Mouse (Mus musculus) E14TG2a.4 (cell line): ENCODE measurements around the gene Asdurf.
"Not testable (repeated sequence)": the region's sequence is repeated elsewhere in the genome, so short reads cannot be mapped to it uniquely, and the experiment has no call there.

ENCODE experiments used
- H3K27me3 ChIP-seq: 2 replicates; pipeline ENCODE4 v1.6.1; 2014; ENCODE audit warnings: low read length, control low read depth; ENCODE audit not compliant: insufficient read depth
- H3K36me3 ChIP-seq: 2 replicates; pipeline ENCODE4 v1.6.1; 2014; ENCODE audit warnings: low read length, control low read depth; ENCODE audit not compliant: insufficient read depth
- H3K4me1 ChIP-seq: replicated peaks from 2 replicates; pipeline ENCODE4 v1.6.1; 2014; ENCODE audit warnings: low read depth, low read length, control low read depth
- H3K4me3 ChIP-seq: replicated peaks from 2 replicates; pipeline ENCODE4 v1.5.1; 2014; ENCODE audit warnings: mild to moderate bottlenecking, low read length
- H3K9me3 ChIP-seq: 2 replicates; pipeline ENCODE4 v1.6.1; 2014; ENCODE audit warnings: low read length, control low read depth
- CTCF ChIP-seq: conservative IDR thresholded peaks from 2 replicates; pipeline ENCODE4 v1.5.1; 2014; ENCODE audit warnings: low read length
- NANOG ChIP-seq: IDR thresholded peaks from 2 replicates; pipeline ENCODE4 v1.6.1; 2014; ENCODE audit warnings: borderline replicate concordance, low read length, mixed read lengths
- POU5F1 ChIP-seq: IDR thresholded peaks from 2 replicates; pipeline ENCODE4 v1.6.1; 2014; ENCODE audit warnings: low read length, borderline replicate concordance

The Asdurf gene

GRCm38 (mm10) chr1:53335465-53335864 lies 17.0 kb downstream of the Asdurf start:
- no peaks in the 10 kb centered on the region for H3K4me1 ChIP-seq
- TF ChIP-seq POU5F1 (no peak), NANOG (no peak), CTCF (no peak)
- no peak overlapping the region for H3K4me3 ChIP-seq
- no peaks in the 10 kb centered on the region for H3K27me3 ChIP-seq
- H3K9me3 ChIP-seq: peaks cover 16% of the 10 kb centered on the region
- no peaks in the 10 kb centered on the region for H3K36me3 ChIP-seq

DNA sequence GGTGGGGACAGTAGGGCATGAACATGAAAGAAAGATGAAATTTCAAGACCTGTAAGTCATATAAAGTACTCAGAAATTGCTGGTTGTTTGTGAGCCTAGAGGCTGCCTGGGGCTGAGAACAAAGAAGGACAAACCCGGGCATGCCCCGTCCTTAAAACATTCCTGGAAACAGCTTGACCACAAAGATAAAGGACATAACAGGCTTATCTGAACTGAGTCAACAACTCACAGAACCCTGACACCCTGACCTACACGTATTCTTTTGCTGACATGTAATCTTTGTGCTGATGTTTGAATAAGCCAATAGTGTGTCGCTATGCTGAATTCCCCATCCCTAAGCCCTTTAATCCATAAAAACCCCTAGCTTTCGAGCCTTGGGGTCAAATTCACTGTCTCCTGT lies 18.9 kb downstream of the Asdurf start:
- peaks cover 16% of the 10 kb centered on the region for H3K9me3 ChIP-seq
- H3K36me3 ChIP-seq, H3K27me3 ChIP-seq: not testable (repeated sequence)

GRCm38 (mm10) chr1:53324827-53325494 lies 27.5 kb downstream of the Asdurf start:
- TF ChIP-seq NANOG: no peak
- no peak for TF ChIP-seq CTCF
- no peak for TF ChIP-seq POU5F1
- no peaks in the 10 kb centered on the region for H3K9me3 ChIP-seq
- peaks cover 7% of the 10 kb centered on the region for H3K4me1 ChIP-seq
- no peak overlapping the region for H3K4me3 ChIP-seq
- peaks cover 15% of the 10 kb centered on the region; the same call in 1 of the 2 replicates for H3K36me3 ChIP-seq
- no peaks in the 10 kb centered on the region for H3K27me3 ChIP-seq

More for the DNA sequence above, 18.9 kb downstream of the Asdurf start:
- H3K4me1 ChIP-seq, H3K4me3 ChIP-seq: not testable (repeated sequence)

DNA sequence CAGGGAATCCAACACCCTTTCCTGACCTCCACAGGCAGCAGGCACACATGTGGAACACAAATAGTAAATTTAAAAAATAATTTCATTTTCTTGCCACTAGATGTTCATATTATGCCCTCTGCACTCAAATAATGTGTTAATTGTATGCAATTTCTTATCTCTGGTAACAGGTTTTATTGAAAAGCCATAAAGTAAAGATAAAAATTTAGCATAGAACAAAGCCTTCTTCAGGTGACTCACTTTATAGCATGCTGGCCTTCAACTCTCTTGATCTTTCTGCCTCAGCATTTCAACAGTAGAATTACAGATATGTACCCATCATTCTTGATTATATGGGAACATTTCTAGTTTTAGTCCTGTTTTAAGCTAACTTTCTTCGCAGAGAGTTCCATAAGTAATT lies 28.1 kb downstream of the Asdurf start:
- H3K9me3 ChIP-seq: no peaks in the 10 kb centered on the region
- H3K4me1 ChIP-seq: peaks cover 6% of the 10 kb centered on the region
- H3K27me3 ChIP-seq: no peaks in the 10 kb centered on the region
- TF ChIP-seq CTCF (no peak), POU5F1 (no peak), NANOG (no peak)
- no peak overlapping the region for H3K4me3 ChIP-seq
- peaks cover 15% of the 10 kb centered on the region; the same call in 1 of the 2 replicates for H3K36me3 ChIP-seq

DNA sequence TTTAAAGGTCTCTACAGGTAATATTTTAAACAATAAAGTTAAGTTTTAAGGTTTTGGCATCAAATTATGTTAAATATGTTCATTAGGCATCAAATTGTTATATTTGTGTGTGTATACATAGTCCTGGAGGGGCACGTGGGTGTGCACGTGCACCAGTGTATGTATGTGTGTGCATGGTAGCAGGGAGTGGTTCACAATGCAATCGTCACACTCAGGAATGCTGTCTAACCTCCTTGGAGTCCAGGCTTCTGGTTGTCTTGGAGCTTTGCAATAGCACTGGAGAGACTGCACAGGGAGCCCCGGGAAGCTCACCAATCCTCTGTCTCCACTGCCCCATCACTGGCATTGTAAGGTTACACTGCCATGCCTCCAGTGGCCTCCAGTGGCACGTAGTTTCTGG lies 29.2 kb downstream of the Asdurf start:
- H3K4me1 ChIP-seq: peaks cover 2% of the 10 kb centered on the region
- peaks cover 17% of the 10 kb centered on the region for H3K36me3 ChIP-seq
- no peaks in the 10 kb centered on the region for H3K9me3 ChIP-seq
- no peaks in the 10 kb centered on the region for H3K27me3 ChIP-seq
- TF ChIP-seq CTCF (no peak), POU5F1 (no peak), NANOG (no peak)
- no peak overlapping the region for H3K4me3 ChIP-seq

- Histone ChIP-seq H3K4me3 (no peak overlapping the region), H3K4me1 (no peaks in the 10 kb centered on the region), H3K27me3 (no peaks in the 10 kb centered on the region), H3K9me3 (no peaks in the 10 kb centered on the region), H3K36me3 (peaks cover 25% of the 10 kb centered on the region)
- TF ChIP-seq NANOG (no peak), POU5F1 (no peak), CTCF (no peak)
Observed at GRCm38 (mm10) chr1:53321662-53322344, 30.6 kb downstream of the Asdurf start.

- no peak for TF ChIP-seq CTCF
- TF ChIP-seq NANOG: no peak
- TF ChIP-seq POU5F1: no peak
Observed at GRCm38 (mm10) chr1:53312989-53313967, 39.1 kb downstream of the Asdurf start, which contains the start of gene Osgepl1. Osgepl1 (plus strand) TSS chr1:53313624.

DNA sequence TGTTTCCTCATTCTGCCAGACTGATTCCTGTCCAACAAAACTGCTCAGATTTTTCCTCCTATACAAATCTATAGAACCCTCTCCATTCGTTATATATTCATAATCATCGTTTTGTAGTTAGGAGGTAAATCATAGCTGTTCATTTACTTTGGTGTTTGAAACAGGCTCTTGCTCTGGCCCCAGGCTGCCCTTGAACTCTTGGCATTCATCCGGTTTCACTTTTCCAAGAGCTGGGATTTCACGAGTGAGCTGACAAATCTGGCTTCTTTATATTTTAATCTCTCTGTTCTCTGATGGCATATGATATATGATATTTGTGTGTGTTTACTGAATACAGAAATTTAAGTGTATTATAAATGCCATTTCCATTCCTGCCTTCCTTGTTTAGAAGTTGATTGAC lies 51.9 kb downstream of the Asdurf start:
- H3K4me3 ChIP-seq: no peak overlapping the region
- no peak for TF ChIP-seq POU5F1
- no peak for TF ChIP-seq CTCF
- no peak for TF ChIP-seq NANOG
- H3K4me1 ChIP-seq: peaks cover 15% of the 10 kb centered on the region
- H3K27me3 ChIP-seq: no peaks in the 10 kb centered on the region
- peaks cover 35% of the 10 kb centered on the region for H3K36me3 ChIP-seq
- no peaks in the 10 kb centered on the region for H3K9me3 ChIP-seq

More at GRCm38 (mm10) chr1:53312989-53313967, 39.1 kb downstream of the Asdurf start, which contains the start of gene Osgepl1:
- Histone ChIP-seq H3K36me3 (peaks cover 32% of the 10 kb centered on the region), H3K9me3 (no peaks in the 10 kb centered on the region), H3K4me1 (peaks cover 6% of the 10 kb centered on the region; the same call in 1 of the 2 replicates), H3K4me3 (peak within 1 kb of the TSS; percentile 84), H3K27me3 (no peaks in the 10 kb centered on the region)
